Mouse (Mus musculus): ENCODE data around the gene Prok1.

- TF ChIP-seq GATA1 (IDR thresholded peaks at IDR 0.05; ENCODE audit: borderline replicate concordance, low read length), result no peak
- no peak for TF ChIP-seq FLI1 (IDR thresholded peaks at IDR 0.05; ENCODE audit: low read length)
These were observed at the start of gene Prok1 for GRCm38 (mm10) chr3:107239607-107240006.

Measured in megakaryocyte, embryonic 14.5 days (primary cell).